ENCODE assay signal across 8 mouse cellular contexts in the genomic region with DNA sequence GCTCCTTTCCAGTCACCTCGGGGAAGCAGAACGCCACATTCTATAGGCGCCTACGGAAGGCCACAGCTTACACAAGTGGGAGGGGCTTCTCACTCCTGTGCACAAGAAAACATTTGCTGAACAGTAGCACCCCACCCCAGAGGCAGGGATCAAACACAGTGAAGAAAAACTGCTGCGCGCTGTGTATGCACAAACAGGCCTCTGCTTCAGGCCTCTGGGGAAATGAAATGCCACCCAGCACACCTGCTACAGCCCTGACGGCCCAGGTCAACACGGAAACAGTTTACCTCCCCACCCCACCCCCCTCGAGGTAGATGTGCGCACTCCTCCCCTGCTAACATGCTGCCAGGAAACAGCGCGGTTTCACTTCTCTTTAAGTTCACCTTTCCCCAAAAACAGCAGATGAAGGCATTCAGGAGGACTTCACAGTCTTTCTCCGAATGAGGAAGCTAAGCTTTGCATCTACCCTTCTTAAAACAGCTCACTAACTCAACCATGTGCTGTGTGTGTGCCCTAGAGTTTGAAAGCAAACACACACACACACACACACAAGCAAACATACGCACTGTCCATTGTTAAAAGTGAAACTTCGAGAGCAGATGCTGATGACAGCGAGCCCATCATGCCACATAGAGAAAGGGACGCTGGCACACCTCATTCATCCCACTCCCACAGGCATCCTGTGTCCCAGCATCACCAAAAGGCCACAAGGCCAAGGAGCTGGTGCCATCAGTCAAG. TPM values are rescaled to one million over a fixed set of nuclear protein-coding genes. Genes with fewer than 3 reads are reported as not detected.
DNase-seq lines count a peak whose midpoint lies in the region; ATAC-seq and TF ChIP-seq lines count a peak whose summit lies in the region.

No protein-coding gene starts in this region.

- peak; percentile 80 for ATAC-seq in neutrophil, adult 5-6 weeks (ENCODE audit: extremely low read depth, insufficient number of reproducible peaks, low FRiP score, poor library complexity, severe bottlenecking)

- peaks cover 45% of the 10 kb centered on the region for H3K4me1 ChIP-seq in heart, adult 2 months (ENCODE audit: control insufficient read depth, insufficient read depth, low read length)
- H3K4me1 ChIP-seq in bone marrow macrophage, adult 2 months (ENCODE audit: control insufficient read depth, insufficient read depth, low read length) = peaks cover 57% of the 10 kb centered on the region
- peaks cover 46% of the 10 kb centered on the region for H3K4me1 ChIP-seq in limb, embryonic 10.5 days

- H3K4me3 ChIP-seq in heart, adult 2 months = no peak overlapping the region
- H3K4me3 ChIP-seq in bone marrow macrophage, adult 2 months (ENCODE audit: insufficient read depth, low read length) = peak overlapping the region; percentile 12; the same call in 1 of the 2 replicates
- H3K4me3 ChIP-seq in limb, embryonic 10.5 days = no peak overlapping the region

- no peak for TF ChIP-seq EP300 in heart, adult 2 months (IDR thresholded peaks at IDR 0.05; ENCODE audit: insufficient read depth, low read depth, low read length)

- no peaks in the 10 kb centered on the region for H3K27me3 ChIP-seq in heart, adult 2 months (ENCODE audit: control insufficient read depth, insufficient read depth, low read length)
- no peaks in the 10 kb centered on the region for H3K27me3 ChIP-seq in limb, embryonic 10.5 days (ENCODE audit: low read depth, poor library complexity, severe bottlenecking)

- intact Hi-C loops in heart, adult 2 months (cut with DNase I) = no loop called here
- intact Hi-C loops in heart, postnatal 25 days (cut with DNase I) = no loop called here

- TF ChIP-seq CTCF in heart, adult 2 months (IDR thresholded peaks at IDR 0.05) = no peak
- TF ChIP-seq CTCF in bone marrow macrophage, adult 2 months (IDR thresholded peaks at IDR 0.05; ENCODE audit: low read depth, low read length) = no peak

- H3K9ac ChIP-seq in heart, adult 2 months (ENCODE audit: low read depth, low read length) = no peak overlapping the region

- H3K27ac ChIP-seq in heart, adult 2 months = peak overlapping the region; percentile 26; the same call in 1 of the 2 replicates
- H3K27ac ChIP-seq in bone marrow macrophage, adult 2 months (ENCODE audit: insufficient read depth, low read depth, low read length) = peak overlapping the region; percentile 21
- H3K27ac ChIP-seq in limb, embryonic 10.5 days = peak overlapping the region; percentile 67; the same call in 1 of the 2 replicates

- peaks cover 9% of the 10 kb centered on the region for H3K36me3 ChIP-seq in heart, adult 2 months (ENCODE audit: control insufficient read depth, insufficient read depth, low read length)
- H3K36me3 ChIP-seq in limb, embryonic 10.5 days = peaks cover 50% of the 10 kb centered on the region

- no peaks in the 10 kb centered on the region for H3K9me3 ChIP-seq in limb, embryonic 10.5 days (replicated peaks)

- 38% methylated on average over 17 of the region's 17 CpGs for WGBS in heart, adult 2 months
- 83% methylated on average over 17 of the region's 17 CpGs for WGBS in limb, embryonic 10.5 days

- peaks cover 11% of the 10 kb centered on the region for H3K79me2 ChIP-seq in heart, adult 2 months (replicated peaks; ENCODE audit: control insufficient read depth, insufficient read depth, low read length)

- DNase-seq in heart, adult 2 months = peak in 1 of 2 experiments; percentile 68
- no peak for DNase-seq in heart, postnatal 25 days (ENCODE audit: low spot score)
- DNase-seq in limb, embryonic 10.5 days (ENCODE audit: low spot score) = no peak
- DNase-seq in layer of hippocampus, adult 11-12 months (ENCODE audit: low spot score) = no peak
- DNase-seq in cerebellum, postnatal 4 days (ENCODE audit: low spot score in 2 of 2) = no peak
- DNase-seq in ovary, postnatal 36 days (ENCODE audit: low spot score) = no peak

- TF ChIP-seq POLR2A in heart, adult 2 months (IDR thresholded peaks at IDR 0.05; ENCODE audit: insufficient read depth, low read depth, low read length) = no peak
- no peak for TF ChIP-seq POLR2A in bone marrow macrophage, adult 2 months (IDR thresholded peaks at IDR 0.05; ENCODE audit: borderline replicate concordance, low read depth, low read length)

RNA-seq across cellular contexts. Expression of a gene that starts 13.7 kb away (rescaled TPM):
- 10 to 100 TPM; 70.2 to 75.6 TPM for total RNA-seq in heart, adult 2 months (2021)
- polyA plus RNA-seq in heart, adult 2 months (2012; rRNA removed) = 21.4 and 38.8 TPM in 2 replicates
- total RNA-seq in heart, postnatal 25 days (2021) = 10 to 100 TPM; 67.1 to 78.4 TPM
- polyA plus RNA-seq in bone marrow macrophage, adult 2 months (2012; ENCODE audit: insufficient read depth, insufficient read length, missing spikeins) = 97.7 and 101 TPM in 2 replicates
- polyA plus RNA-seq in limb, embryonic 10.5 days (2016; fragmentation: Nextera tagmentation; extraction: Ambion mirVana) = 43.2 and 43.8 TPM in 2 replicates
- 162 and 165 TPM in 2 replicates for total RNA-seq in neutrophil, adult 5-6 weeks (2017)
